Mouse (Mus musculus): Measurements from ENCODE around the gene Rpl10a. TPM values are rescaled to one million over a fixed set of nuclear protein-coding genes. Genes with fewer than 3 reads are reported as not detected.
"Not testable (repeated sequence)": the region's sequence is repeated elsewhere in the genome, so short reads cannot be mapped to it uniquely, and the experiment has no call there.

Gene Rpl10a
- polyA plus RNA-seq, 1 experiment from 2014 or later = 401 TPM

- H3K9ac ChIP-seq (replicated peaks; ENCODE audit: low read length) = peak overlapping the region; percentile 46
- H3K9me3 ChIP-seq (ENCODE audit: control insufficient read depth, low read length) = no peaks in the 10 kb centered on the region
- peaks cover 8% of the 10 kb centered on the region for H3K4me1 ChIP-seq (ENCODE audit: control insufficient read depth, insufficient read depth, low read length)
- peak; percentile 24; the same call in 1 of the 2 replicates for ATAC-seq (ENCODE audit: low FRiP score, low TSS enrichment)
- peak overlapping the region; percentile 54 for H3K4me3 ChIP-seq (replicated peaks; ENCODE audit: low read depth, low read length)
- no peaks in the 10 kb centered on the region for H3K36me3 ChIP-seq (ENCODE audit: control insufficient read depth, insufficient read depth, low read length)
- WGBS = under 1% methylated on average over 29 of the region's 29 CpGs
- H3K27ac ChIP-seq (replicated peaks; ENCODE audit: low read depth, low read length) = no peak overlapping the region
- H3K27me3 ChIP-seq (ENCODE audit: control insufficient read depth, insufficient read depth, low read length) = peaks cover 19% of the 10 kb centered on the region
- H3K4me2 ChIP-seq (ENCODE audit: low read length) = peak overlapping the region; percentile 88
- no peak for DNase-seq
Measured at GRCm38 (mm10) chr17:28351353-28351890, 23.2 kb downstream of the Rpl10a start.

GRCm38 (mm10) chr17:28352018-28352417 is 23.7 kb downstream of the Rpl10a start:
- peaks cover 19% of the 10 kb centered on the region for H3K27me3 ChIP-seq (ENCODE audit: control insufficient read depth, insufficient read depth, low read length)

GRCm38 (mm10) chr17:28355871-28356270 is 27.6 kb downstream of the Rpl10a start:
- Histone ChIP-seq H3K27ac (replicated peaks; ENCODE audit: low read depth, low read length) (no peak overlapping the region), H3K27me3 (ENCODE audit: control insufficient read depth, insufficient read depth, low read length) (peaks cover 26% of the 10 kb centered on the region), H3K4me1 (ENCODE audit: control insufficient read depth, insufficient read depth, low read length) (peaks cover 6% of the 10 kb centered on the region), H3K4me2 (ENCODE audit: low read length) (no peak overlapping the region), H3K9me3 (ENCODE audit: control insufficient read depth, low read length) (no peaks in the 10 kb centered on the region), H3K36me3 (ENCODE audit: control insufficient read depth, insufficient read depth, low read length) (no peaks in the 10 kb centered on the region), H3K9ac (replicated peaks; ENCODE audit: low read length) (no peak overlapping the region), H3K4me3 (replicated peaks; ENCODE audit: low read depth, low read length) (no peak overlapping the region)
- no peak for ATAC-seq (ENCODE audit: low FRiP score, low TSS enrichment)
- no peak for DNase-seq
- WGBS = 89% methylated on average over 12 of the region's 12 CpGs

More at GRCm38 (mm10) chr17:28352018-28352417, 23.7 kb downstream of the Rpl10a start:
- DNase-seq (no peak), ATAC-seq (ENCODE audit: low FRiP score, low TSS enrichment) (no peak)
- Histone ChIP-seq H3K9me3 (ENCODE audit: control insufficient read depth, low read length) (no peaks in the 10 kb centered on the region), H3K9ac (replicated peaks; ENCODE audit: low read length) (no peak overlapping the region), H3K4me1 (ENCODE audit: control insufficient read depth, insufficient read depth, low read length) (peaks cover 8% of the 10 kb centered on the region), H3K27ac (replicated peaks; ENCODE audit: low read depth, low read length) (no peak overlapping the region), H3K4me2 (ENCODE audit: low read length) (no peak overlapping the region; the same call in 1 of the 2 replicates), H3K36me3 (ENCODE audit: control insufficient read depth, insufficient read depth, low read length) (no peaks in the 10 kb centered on the region), H3K4me3 (replicated peaks; ENCODE audit: low read depth, low read length) (no peak overlapping the region)
- WGBS = 12% methylated on average over 11 of the region's 11 CpGs

GRCm38 (mm10) chr17:28358576-28359261 is 30.4 kb downstream of the Rpl10a start:
- not testable (repeated sequence) for H3K4me1 ChIP-seq (ENCODE audit: control insufficient read depth, insufficient read depth, low read length); DNase-seq; H3K4me3 ChIP-seq (replicated peaks; ENCODE audit: low read depth, low read length); H3K9ac ChIP-seq (replicated peaks; ENCODE audit: low read length); H3K9me3 ChIP-seq (ENCODE audit: control insufficient read depth, low read length); H3K27ac ChIP-seq (replicated peaks; ENCODE audit: low read depth, low read length); H3K36me3 ChIP-seq (ENCODE audit: control insufficient read depth, insufficient read depth, low read length); ATAC-seq (ENCODE audit: low FRiP score, low TSS enrichment); H3K4me2 ChIP-seq (ENCODE audit: low read length)
- H3K27me3 ChIP-seq (ENCODE audit: control insufficient read depth, insufficient read depth, low read length) = peaks cover 27% of the 10 kb centered on the region
- WGBS = 15% methylated on average over 24 of the region's 24 CpGs

- ATAC-seq (ENCODE audit: low FRiP score, low TSS enrichment) (no peak), DNase-seq (no peak)
- Histone ChIP-seq H3K27ac (replicated peaks; ENCODE audit: low read depth, low read length) (no peak overlapping the region), H3K9me3 (ENCODE audit: control insufficient read depth, low read length) (no peaks in the 10 kb centered on the region), H3K9ac (replicated peaks; ENCODE audit: low read length) (no peak overlapping the region), H3K4me1 (ENCODE audit: control insufficient read depth, insufficient read depth, low read length) (0 out of 2 replicates have a peak, but pooled peaks cover 15% of the 10 kb centered on the region), H3K36me3 (ENCODE audit: control insufficient read depth, insufficient read depth, low read length) (no peaks in the 10 kb centered on the region), H3K4me2 (ENCODE audit: low read length) (no peak overlapping the region), H3K27me3 (ENCODE audit: control insufficient read depth, insufficient read depth, low read length) (peaks cover 45% of the 10 kb centered on the region), H3K4me3 (replicated peaks; ENCODE audit: low read depth, low read length) (no peak overlapping the region)
- 81% methylated on average over 9 of the region's 9 CpGs for WGBS
Measured at GRCm38 (mm10) chr17:28360531-28361277, 32.4 kb downstream of the Rpl10a start.

- H3K9ac ChIP-seq (replicated peaks; ENCODE audit: low read length) = peak overlapping the region; percentile 23; the same call in 1 of the 2 replicates
- peaks cover 45% of the 10 kb centered on the region for H3K27me3 ChIP-seq (ENCODE audit: control insufficient read depth, insufficient read depth, low read length)
- ATAC-seq (ENCODE audit: low FRiP score, low TSS enrichment) = no peak
- H3K36me3 ChIP-seq (ENCODE audit: control insufficient read depth, insufficient read depth, low read length) = no peaks in the 10 kb centered on the region
- peak overlapping the region; percentile 26 for H3K4me3 ChIP-seq (replicated peaks; ENCODE audit: low read depth, low read length)
- DNase-seq = no peak
- 33% methylated on average over 11 of the region's 11 CpGs for whole genome bisulfite sequencing
- peak overlapping the region; percentile 50 for H3K4me2 ChIP-seq (ENCODE audit: low read length)
- no peaks in the 10 kb centered on the region for H3K9me3 ChIP-seq (ENCODE audit: control insufficient read depth, low read length)
- H3K27ac ChIP-seq (replicated peaks; ENCODE audit: low read depth, low read length) = no peak overlapping the region
- 0 out of 2 replicates have a peak, but pooled peaks cover 15% of the 10 kb centered on the region for H3K4me1 ChIP-seq (ENCODE audit: control insufficient read depth, insufficient read depth, low read length)
Measured at GRCm38 (mm10) chr17:28361921-28362652, 33.8 kb downstream of the Rpl10a start.

- peaks cover 45% of the 10 kb centered on the region for H3K27me3 ChIP-seq (ENCODE audit: control insufficient read depth, insufficient read depth, low read length)
- H3K27ac ChIP-seq (replicated peaks; ENCODE audit: low read depth, low read length) = no peak overlapping the region
- ATAC-seq (ENCODE audit: low FRiP score, low TSS enrichment) (no peak), DNase-seq (peak; percentile 40)
- no peaks in the 10 kb centered on the region for H3K36me3 ChIP-seq (ENCODE audit: control insufficient read depth, insufficient read depth, low read length)
- H3K4me3 ChIP-seq (replicated peaks; ENCODE audit: low read depth, low read length) = peak overlapping the region; percentile 26
- no peaks in the 10 kb centered on the region for H3K9me3 ChIP-seq (ENCODE audit: control insufficient read depth, low read length)
- H3K4me1 ChIP-seq (ENCODE audit: control insufficient read depth, insufficient read depth, low read length) = 0 out of 2 replicates have a peak, but pooled peaks cover 15% of the 10 kb centered on the region
- WGBS = 2% methylated on average over 25 of the region's 25 CpGs
- H3K9ac ChIP-seq (replicated peaks; ENCODE audit: low read length) = peak overlapping the region; percentile 23; the same call in 1 of the 2 replicates
- peak overlapping the region; percentile 50 for H3K4me2 ChIP-seq (ENCODE audit: low read length)
Measured at GRCm38 (mm10) chr17:28362653-28363292, 34.5 kb downstream of the Rpl10a start.

GRCm38 (mm10) chr17:28363507-28363906 is 35.2 kb downstream of the Rpl10a start:
- DNase-seq (no peak), ATAC-seq (ENCODE audit: low FRiP score, low TSS enrichment) (no peak)
- no peak overlapping the region for H3K4me3 ChIP-seq (replicated peaks; ENCODE audit: low read depth, low read length)
- H3K4me2 ChIP-seq (ENCODE audit: low read length) = no peak overlapping the region
- no peaks in the 10 kb centered on the region for H3K9me3 ChIP-seq (ENCODE audit: control insufficient read depth, low read length)
- 0 out of 2 replicates have a peak, but pooled peaks cover 15% of the 10 kb centered on the region for H3K4me1 ChIP-seq (ENCODE audit: control insufficient read depth, insufficient read depth, low read length)
- 10% methylated on average over 6 of the region's 6 CpGs for WGBS
- H3K36me3 ChIP-seq (ENCODE audit: control insufficient read depth, insufficient read depth, low read length) = no peaks in the 10 kb centered on the region
- H3K9ac ChIP-seq (replicated peaks; ENCODE audit: low read length) = no peak overlapping the region; the same call in 1 of the 2 replicates
- no peak overlapping the region for H3K27ac ChIP-seq (replicated peaks; ENCODE audit: low read depth, low read length)
- peaks cover 45% of the 10 kb centered on the region for H3K27me3 ChIP-seq (ENCODE audit: control insufficient read depth, insufficient read depth, low read length)
